In genomic region chr5:104374308-104374660, GRCm38 (mm10) we compare ENCODE assay signal across 8 mouse cellular contexts. TPM values are rescaled to one million over a fixed set of nuclear protein-coding genes. Genes with fewer than 3 reads are reported as not detected.
A peak's percentile ranks its signal among the peaks of the same experiment; 100 is the strongest.
DNase-seq lines count a peak whose midpoint lies in the region; TF ChIP-seq lines count a peak whose summit lies in the region.

No protein-coding gene starts in this region.

- TF ChIP-seq CTCF in left cerebral cortex, adult 2 months (IDR thresholded peaks at IDR 0.05) = no peak

- DNase-seq in 3T3-L1 (ENCODE audit: low read depth, low spot score) = peak; percentile 95
- peak; percentile 92 to 96 for DNase-seq in adrenal gland, adult (ENCODE audit: inconsistent age in 2 of 2, low spot score in 1 of 2)
- peak; percentile 23 to 48 for DNase-seq in gastrocnemius, postnatal 4 days (ENCODE audit: low spot score in 2 of 2)
- peak; percentile 76 to 80 for DNase-seq in kidney, postnatal 36 days
- DNase-seq in ovary, adult 18-20 months (ENCODE audit: low spot score) = peak; percentile 85
- no peak for DNase-seq in right cerebral cortex, postnatal 14 days
- no peak for DNase-seq in left cerebral cortex, adult 11 months (ENCODE audit: low spot score)
- DNase-seq in left cerebral cortex, adult 2 months (ENCODE audit: extremely low spot score in 1 of 2, low spot score in 2 of 2) = no peak

- no peak overlapping the region for H3K4me3 ChIP-seq in left cerebral cortex, adult 2 months

- intact Hi-C loops in left cerebral cortex, adult 2 months (cut with DNase I) = no loop called here

- H3K27ac ChIP-seq in left cerebral cortex, adult 2 months = no peak overlapping the region

RNA-seq across cellular contexts. Expression of gene Mepe, which starts 49.2 kb away (rescaled TPM):
- total RNA-seq in gastrocnemius, postnatal 4 days (2021) = not detected
- total RNA-seq in left cerebral cortex, adult 2 months (2021) = not detected

Comparison
In these comparisons a context has a peak if more than half of its experiments do, and no peak if none do; other contexts are left out.
1. DNase-seq: peak in 3T3-L1 (single experiment), adrenal gland, adult (2 of 2), gastrocnemius, postnatal 4 days (2 of 2), kidney, postnatal 36 days (2 of 2) and ovary, adult 18-20 months (single experiment); none in right cerebral cortex, postnatal 14 days (single experiment), left cerebral cortex, adult 11 months (single experiment) and left cerebral cortex, adult 2 months (0 of 2).